9 mouse cellular contexts compared by ENCODE assay signal in genomic region chr5:34139751-34140150, GRCm38 (mm10). TPM values are rescaled to one million over a fixed set of nuclear protein-coding genes. Genes with fewer than 3 reads are reported as not detected.
DNase-seq lines count a peak whose midpoint lies in the region; ATAC-seq lines count a peak whose summit lies in the region.
"Had no signal": no experiment of that assay in that cellular context is flagged by ENCODE, and none has a peak within 500 bp of the region (broad histone marks: within the 10 kb centered on the region; RNA-seq: fewer than 3 reads in every experiment).

No protein-coding gene starts in this region.

- H3K4me1 ChIP-seq in liver, embryonic 11.5 days (replicated peaks; ENCODE audit: control insufficient read depth, insufficient read depth, low read length): no peaks in the 10 kb centered on the region
- no peaks in the 10 kb centered on the region for H3K4me1 ChIP-seq in forebrain, embryonic 11.5 days (replicated peaks; ENCODE audit: control insufficient read depth, insufficient read depth, low read length)
- H3K4me1 ChIP-seq: embryonic facial prominence, embryonic 12.5 days had no signal

- no peak overlapping the region for H3K9ac ChIP-seq in liver, embryonic 11.5 days (ENCODE audit: low read depth, low read length)
- H3K9ac ChIP-seq in forebrain, embryonic 11.5 days (ENCODE audit: low read length): no peak overlapping the region
- H3K9ac ChIP-seq: embryonic facial prominence, embryonic 12.5 days had no signal

- no peak overlapping the region for H3K4me2 ChIP-seq in liver, embryonic 11.5 days
- H3K4me2 ChIP-seq in forebrain, embryonic 11.5 days (ENCODE audit: low read depth, low read length, severe bottlenecking): no peak overlapping the region
- H3K4me2 ChIP-seq: embryonic facial prominence, embryonic 12.5 days had no signal

- peak; percentile 11 for DNase-seq in liver
- no peak for DNase-seq in liver, embryonic 11.5 days (ENCODE audit: low spot score)
- peak; percentile 25 for DNase-seq in Muller cell, postnatal 12 days (ENCODE audit: inconsistent ontology term)
- peak; percentile 58 for DNase-seq in cerebellum, adult 9-10 months
- DNase-seq in heart, postnatal 14 days: peak; percentile 46 to 66
- peak; percentile 5 to 49 for DNase-seq in left cerebral cortex, postnatal 10 days (ENCODE audit: extremely low spot score in 1 of 2, low spot score in 2 of 2)
- peak; percentile 31 to 32 for DNase-seq in right cerebral cortex, postnatal 10 days (ENCODE audit: low spot score in 2 of 2)
- DNase-seq in forebrain, embryonic 11.5 days (ENCODE audit: low spot score): no peak

- H3K27me3 ChIP-seq in liver, embryonic 11.5 days (replicated peaks; ENCODE audit: control insufficient read depth, insufficient read depth, low read length): no peaks in the 10 kb centered on the region
- no peaks in the 10 kb centered on the region for H3K27me3 ChIP-seq in forebrain, embryonic 11.5 days (ENCODE audit: control insufficient read depth, insufficient read depth, low read length)
- H3K27me3 ChIP-seq: embryonic facial prominence, embryonic 12.5 days had no signal

- H3K36me3 ChIP-seq in liver, embryonic 11.5 days (ENCODE audit: control insufficient read depth, insufficient read depth, low read length): no peaks in the 10 kb centered on the region
- no peaks in the 10 kb centered on the region for H3K36me3 ChIP-seq in forebrain, embryonic 11.5 days (ENCODE audit: control insufficient read depth, insufficient read depth, low read length)
- H3K36me3 ChIP-seq: embryonic facial prominence, embryonic 12.5 days had no signal

- H3K27ac ChIP-seq in liver, embryonic 11.5 days (ENCODE audit: low read depth, low read length): no peak overlapping the region
- H3K27ac ChIP-seq in forebrain, embryonic 11.5 days (ENCODE audit: low read depth, low read length): no peak overlapping the region
- H3K27ac ChIP-seq: embryonic facial prominence, embryonic 12.5 days had no signal

- no peak for ATAC-seq in liver, embryonic 11.5 days (replicated peaks; ENCODE audit: low FRiP score)
- ATAC-seq in forebrain, embryonic 11.5 days (replicated peaks; ENCODE audit: low FRiP score): no peak

- H3K4me3 ChIP-seq in liver, embryonic 11.5 days (ENCODE audit: low read depth, low read length): no peak overlapping the region
- H3K4me3 ChIP-seq in forebrain, embryonic 11.5 days (ENCODE audit: low read depth, low read length): no peak overlapping the region
- H3K4me3 ChIP-seq: embryonic facial prominence, embryonic 12.5 days had no signal

- 5% methylated on average over 1 of the region's 1 CpGs for WGBS in liver, embryonic 11.5 days
- 3% methylated on average over 1 of the region's 1 CpGs for WGBS in forebrain, embryonic 11.5 days

- intact Hi-C loops in heart, postnatal 14 days (cut with DNase I): loop anchor here (1.0 kb wide), 1 partner anchor 116 kb away; no protein-coding TSS in a partner anchor
- intact Hi-C loops in left cerebral cortex, postnatal 10 days (cut with DNase I): no loop called here

- H3K9me3 ChIP-seq in liver, embryonic 11.5 days (ENCODE audit: control insufficient read depth, low read length): no peaks in the 10 kb centered on the region
- H3K9me3 ChIP-seq in forebrain, embryonic 11.5 days (ENCODE audit: control insufficient read depth, low read length): no peaks in the 10 kb centered on the region
- H3K9me3 ChIP-seq: embryonic facial prominence, embryonic 12.5 days had no signal

RNA-seq across cellular contexts. Expression of gene Poln, which starts 29.5 kb away (rescaled TPM):
- 0.58 and 0.79 TPM in 2 replicates for polyA plus RNA-seq in liver, embryonic 11.5 days (2014; fragmentation: Nextera tagmentation; extraction: Ambion mirVana)
- total RNA-seq in heart, postnatal 14 days (2021): 1 to 10 TPM in 1 of 2 experiments, under 1 TPM in 1; 0.98 to 2.0 TPM
- 1 to 10 TPM in 1 of 2 experiments, under 1 TPM in 1; 0.69 to 1.0 TPM for total RNA-seq in left cerebral cortex, postnatal 10 days (2021)
- polyA plus RNA-seq in forebrain, embryonic 11.5 days (2014; fragmentation: Nextera tagmentation; extraction: Ambion mirVana): 1.1 and 1.7 TPM in 2 replicates

RNA-seq across cellular contexts. Expression of gene Haus3, which starts 29.6 kb away (rescaled TPM):
- 47.5 and 51.5 TPM in 2 replicates for polyA plus RNA-seq in liver, embryonic 11.5 days (2014; fragmentation: Nextera tagmentation; extraction: Ambion mirVana)
- total RNA-seq in heart, postnatal 14 days (2021): 1 to 10 TPM; 6.0 to 7.1 TPM
- 1 to 10 TPM; 5.1 to 5.9 TPM for total RNA-seq in left cerebral cortex, postnatal 10 days (2021)
- 42.4 and 50.8 TPM in 2 replicates for polyA plus RNA-seq in forebrain, embryonic 11.5 days (2014; fragmentation: Nextera tagmentation; extraction: Ambion mirVana)

RNA-seq across cellular contexts. Expression of gene Mxd4, which starts 47.8 kb away (rescaled TPM):
- polyA plus RNA-seq in liver, embryonic 11.5 days (2014; fragmentation: Nextera tagmentation; extraction: Ambion mirVana): 8.5 and 12.5 TPM in 2 replicates
- 100 to 1,000 TPM; 127 to 129 TPM for total RNA-seq in heart, postnatal 14 days (2021)
- total RNA-seq in left cerebral cortex, postnatal 10 days (2021): 10 to 100 TPM; 61.1 to 70.5 TPM
- 17.6 and 20.1 TPM in 2 replicates for polyA plus RNA-seq in forebrain, embryonic 11.5 days (2014; fragmentation: Nextera tagmentation; extraction: Ambion mirVana)

Comparison
In these comparisons a context has a peak if more than half of its experiments do, and no peak if none do; other contexts are left out.
1. DNase-seq: peak in liver (single experiment), Muller cell, postnatal 12 days (single experiment), cerebellum, adult 9-10 months (single experiment), heart, postnatal 14 days (2 of 2), left cerebral cortex, postnatal 10 days (2 of 2) and right cerebral cortex, postnatal 10 days (2 of 2); none in liver, embryonic 11.5 days (single experiment) and forebrain, embryonic 11.5 days (single experiment).